Mouse (Mus musculus) myocyte (in vitro differentiated cells): ENCODE measurements at regions not wholly inside any gene's neighbourhood (a gene's known extent, or its start where the extent isn't known, plus 50 kb on each side); places are given as distances from the start of the nearest gene placed in this dataset.

Source experiments
- E2F4 ChIP-seq: IDR thresholded peaks from one replicate; pipeline ENCODE4 v1.6.1; 2011; ENCODE audit warnings: mild to moderate bottlenecking, control low read depth, moderate library complexity; ENCODE audit not compliant: insufficient read depth
- POLR2A ChIP-seq: IDR thresholded peaks from one replicate; pipeline ENCODE4 v1.6.1; 2011; ENCODE audit warnings: low read depth, mild to moderate bottlenecking, control low read depth, moderate library complexity; ENCODE audit not compliant: insufficient read length
- POLR2AphosphoS2 ChIP-seq: IDR thresholded peaks from one replicate; pipeline ENCODE4 v1.6.1; 2011; ENCODE audit warnings: low read depth, control low read depth; ENCODE audit not compliant: insufficient read length
- TCF12 ChIP-seq: IDR thresholded peaks from one replicate; pipeline ENCODE4 v1.6.1; 2011; ENCODE audit warnings: mild to moderate bottlenecking, control low read depth; ENCODE audit not compliant: poor library complexity, insufficient read depth, severe bottlenecking

DNA sequence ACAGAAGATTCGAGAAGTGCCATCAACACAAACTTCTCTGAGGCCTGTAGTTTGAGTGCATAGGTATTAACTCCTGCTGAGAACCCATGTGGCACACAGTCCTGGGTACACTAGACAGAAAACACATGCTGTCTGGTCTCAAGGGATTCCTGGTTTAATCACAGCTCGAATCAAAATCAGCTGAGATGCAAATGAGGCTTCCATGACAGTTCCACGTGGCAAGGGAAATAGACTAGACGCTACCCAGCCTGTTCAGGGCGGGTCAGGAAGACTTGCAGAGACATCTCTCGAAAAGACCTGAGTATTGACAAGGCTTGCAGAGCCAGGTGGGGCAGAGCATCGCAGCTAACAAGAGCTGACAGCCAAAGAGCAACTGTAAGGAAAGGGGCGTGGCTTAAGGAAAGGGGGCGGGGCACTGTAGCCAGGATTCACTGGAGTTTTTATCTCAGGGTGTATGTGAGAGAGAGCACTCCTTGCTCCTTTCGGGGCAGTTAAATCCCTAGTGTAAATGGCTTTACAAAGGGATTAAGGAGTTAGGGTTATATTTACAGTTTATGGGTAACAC lies 173.2 kb downstream of the Rpap3 start:
- no peak for TF ChIP-seq E2F4
- TF ChIP-seq TCF12 = no peak
- TF ChIP-seq POLR2A = no peak
- TF ChIP-seq POLR2AphosphoS2 = no peak
